ENCODE assay signal across 9 mouse cellular contexts in genomic region chr17:69181560-69182316, GRCm38 (mm10).
A peak's percentile ranks its signal among the peaks of the same experiment; 100 is the strongest.
DNase-seq lines count a peak whose midpoint lies in the region; ATAC-seq lines count a peak whose summit lies in the region.
"Had no signal": no experiment of that assay in that cellular context is flagged by ENCODE, and none has a peak within 500 bp of the region (broad histone marks: within the 10 kb centered on the region; RNA-seq: fewer than 3 reads in every experiment).

No protein-coding gene starts in this region.

- H3K9me3 ChIP-seq in embryonic facial prominence, embryonic 11.5 days (replicated peaks; ENCODE audit: control insufficient read depth, low read length), result no peaks in the 10 kb centered on the region
- no peaks in the 10 kb centered on the region for H3K9me3 ChIP-seq in hindbrain, embryonic 11.5 days (ENCODE audit: control insufficient read depth, low read length)
- H3K9me3 ChIP-seq in midbrain, embryonic 13.5 days, result no peaks in the 10 kb centered on the region

- DNase-seq in embryo, embryonic 10 days (ENCODE audit: low spot score), result peak; percentile 39
- no peak for DNase-seq in embryo, embryonic 9.5 days (ENCODE audit: extremely low spot score)
- peak; percentile 27 for DNase-seq in embryonic facial prominence, embryonic 11.5 days (ENCODE audit: low spot score)
- DNase-seq in hindbrain, embryonic 11.5 days (ENCODE audit: low spot score), result peak; percentile 55
- no peak for DNase-seq in testis, postnatal 14 days (ENCODE audit: low spot score)
- no peak for DNase-seq in spleen, postnatal 36 days (ENCODE audit: low spot score in 2 of 2)
- DNase-seq in B cell, adult 2 months, result no peak

- no peaks in the 10 kb centered on the region for H3K27me3 ChIP-seq in embryonic facial prominence, embryonic 11.5 days (ENCODE audit: control insufficient read depth, insufficient read depth, low read length)
- no peaks in the 10 kb centered on the region for H3K27me3 ChIP-seq in hindbrain, embryonic 11.5 days (ENCODE audit: control insufficient read depth, insufficient read depth, low read length)
- no peaks in the 10 kb centered on the region for H3K27me3 ChIP-seq in midbrain, embryonic 13.5 days

- 0 out of 2 replicates have a peak overlapping the region, but pooled peaks have one; percentile 6 for H3K27ac ChIP-seq in embryonic facial prominence, embryonic 11.5 days (replicated peaks; ENCODE audit: low read depth, low read length)
- H3K27ac ChIP-seq in hindbrain, embryonic 11.5 days (ENCODE audit: low read depth, low read length), result peak overlapping the region; percentile 75
- peak overlapping the region; percentile 84 for H3K27ac ChIP-seq in midbrain, embryonic 13.5 days

- no peaks in the 10 kb centered on the region for H3K36me3 ChIP-seq in embryonic facial prominence, embryonic 11.5 days (replicated peaks; ENCODE audit: control insufficient read depth, insufficient read depth, low read depth, low read length)
- no peaks in the 10 kb centered on the region for H3K36me3 ChIP-seq in hindbrain, embryonic 11.5 days (ENCODE audit: control insufficient read depth, insufficient read depth, low read length)
- no peaks in the 10 kb centered on the region for H3K36me3 ChIP-seq in midbrain, embryonic 13.5 days

- no peak overlapping the region for H3K4me3 ChIP-seq in embryonic facial prominence, embryonic 11.5 days (ENCODE audit: low read depth, low read length)
- H3K4me3 ChIP-seq in hindbrain, embryonic 11.5 days (ENCODE audit: low read depth, low read length), result no peak overlapping the region
- peak overlapping the region; percentile 16; the same call in 1 of the 2 replicates for H3K4me3 ChIP-seq in midbrain, embryonic 13.5 days (replicated peaks)

- ATAC-seq in embryonic facial prominence, embryonic 11.5 days (replicated peaks; ENCODE audit: insufficient number of reproducible peaks, low FRiP score, low TSS enrichment, low read depth), result peak; percentile 83
- peak; percentile 83 for ATAC-seq in hindbrain, embryonic 11.5 days (ENCODE audit: low FRiP score)
- peak; percentile 82 for ATAC-seq in midbrain, embryonic 13.5 days
- ATAC-seq: activated CD4-positive, CD25-positive, alpha-beta regulatory T cell, adult 4 months had no signal

- peak overlapping the region; percentile 10; the same call in 1 of the 2 replicates for H3K9ac ChIP-seq in embryonic facial prominence, embryonic 11.5 days (replicated peaks; ENCODE audit: low read length)
- no peak overlapping the region; the same call in 1 of the 2 replicates for H3K9ac ChIP-seq in hindbrain, embryonic 11.5 days (ENCODE audit: low read depth, low read length)
- peak overlapping the region; percentile 29; the same call in 1 of the 2 replicates for H3K9ac ChIP-seq in midbrain, embryonic 13.5 days (replicated peaks)

- WGBS in embryonic facial prominence, embryonic 11.5 days, result 25% methylated on average over 7 of the region's 7 CpGs
- WGBS in hindbrain, embryonic 11.5 days, result 33% methylated on average over 7 of the region's 7 CpGs
- WGBS in midbrain, embryonic 13.5 days, result 24% methylated on average over 7 of the region's 7 CpGs

- H3K4me1 ChIP-seq in embryonic facial prominence, embryonic 11.5 days (ENCODE audit: control insufficient read depth, insufficient read depth, low read length), result peaks cover 3% of the 10 kb centered on the region; the same call in 1 of the 2 replicates
- H3K4me1 ChIP-seq in hindbrain, embryonic 11.5 days (replicated peaks; ENCODE audit: control insufficient read depth, insufficient read depth, low read length), result 0 out of 2 replicates have a peak, but pooled peaks cover 3% of the 10 kb centered on the region
- H3K4me1 ChIP-seq in midbrain, embryonic 13.5 days (replicated peaks), result peaks cover 30% of the 10 kb centered on the region

- peak overlapping the region; percentile 16 for H3K4me2 ChIP-seq in embryonic facial prominence, embryonic 11.5 days (ENCODE audit: low read depth, low read length)
- H3K4me2 ChIP-seq in hindbrain, embryonic 11.5 days (replicated peaks; ENCODE audit: low read depth, low read length), result peak overlapping the region; percentile 9
- H3K4me2 ChIP-seq in midbrain, embryonic 13.5 days (replicated peaks), result peak overlapping the region; percentile 44

Comparison
In these comparisons a context has a peak if more than half of its experiments do, and no peak if none do; other contexts are left out.
1. DNase-seq: peak in embryo, embryonic 10 days (single experiment), embryonic facial prominence, embryonic 11.5 days (single experiment) and hindbrain, embryonic 11.5 days (single experiment); none in embryo, embryonic 9.5 days (single experiment), testis, postnatal 14 days (single experiment), spleen, postnatal 36 days (0 of 2) and B cell, adult 2 months (0 of 2).
2. H3K27ac ChIP-seq: peak in every context shown above with its lines; median percentile 84 in midbrain, embryonic 13.5 days; 75 in hindbrain, embryonic 11.5 days; 6 in embryonic facial prominence, embryonic 11.5 days.
3. Peak in every context shown above with its lines, with median percentiles within 50 percentile points of each other: ATAC-seq and H3K4me2 ChIP-seq.